Mouse (Mus musculus) MEL (cell line): ENCODE results near the gene Zfand3.

Source experiments
- RAD21 ChIP-seq: IDR thresholded peaks from 2 replicates; pipeline ENCODE4 v1.6.1; 2011; ENCODE audit warnings: mild to moderate bottlenecking, low read depth, low read length, improper control_type of control experiment
- TAL1 ChIP-seq: IDR thresholded peaks from 2 replicates; pipeline ENCODE4 v1.6.1; 2012; ENCODE audit warnings: mild to moderate bottlenecking, inconsistent platforms, low read length, moderate library complexity, mixed read lengths

DNA sequence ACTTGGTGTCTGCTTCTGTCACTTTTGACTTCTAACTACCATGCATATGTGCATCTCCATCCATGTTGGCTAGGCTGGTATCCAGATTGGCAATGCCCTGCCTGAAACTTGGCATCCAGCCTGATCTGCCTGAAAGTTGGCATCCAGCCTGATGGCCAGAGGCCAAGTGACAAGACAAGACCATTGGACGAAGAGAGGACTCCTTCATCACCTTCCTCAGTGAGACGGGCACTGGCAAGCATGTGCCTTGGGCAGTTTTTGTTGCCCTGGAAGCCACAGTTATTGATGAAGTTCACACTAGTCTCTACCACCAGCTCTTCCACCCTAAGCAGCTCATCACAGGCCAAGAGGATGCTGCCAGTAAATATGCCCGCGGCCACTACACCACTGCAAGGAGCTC, 172.9 kb downstream of the Zfand3 start:
- TF ChIP-seq RAD21: no peak
- no peak for TF ChIP-seq TAL1
